Mouse (Mus musculus) intestine, embryonic 16.5 days (tissue): Measurements from ENCODE around the gene Tex2. TPM values are rescaled to one million over a fixed set of nuclear protein-coding genes. Genes with fewer than 3 reads are reported as not detected.

ENCODE experiments used
- ATAC-seq: fragments of 200-750 bp; cut with Nextera tagmentation; 2 replicates; pipeline ENCODE4 v1.8.0; 2017; ENCODE audit warnings: moderate TSS enrichment, moderate library complexity
- H3K27ac ChIP-seq: fragments of 300-500 bp; sonication (generic); 2 replicates; pipeline ENCODE4 v1.5.1; 2014; ENCODE audit warnings: mild to moderate bottlenecking, low read length
- H3K27me3 ChIP-seq: fragments of 300-500 bp; sonication (generic); replicated peaks from 2 replicates; pipeline ENCODE4 v1.6.1; 2014; ENCODE audit warnings: low read length, control low read depth, mixed read lengths; ENCODE audit not compliant: control insufficient read depth, insufficient read depth
- H3K36me3 ChIP-seq: fragments of 300-500 bp; sonication (generic); 2 replicates; pipeline ENCODE4 v1.6.1; 2014; ENCODE audit warnings: low read length, control low read depth; ENCODE audit not compliant: control insufficient read depth, insufficient read depth
- H3K4me1 ChIP-seq: fragments of 300-500 bp; sonication (generic); 2 replicates; pipeline ENCODE4 v1.6.1; 2014; ENCODE audit warnings: low read length, control low read depth, mixed read lengths; ENCODE audit not compliant: control insufficient read depth, insufficient read depth
- H3K4me2 ChIP-seq: fragments of 300-500 bp; sonication (generic); 2 replicates; pipeline ENCODE4 v1.6.1; 2014; ENCODE audit warnings: low read depth, low read length, control low read depth
- H3K4me3 ChIP-seq: fragments of 300-500 bp; sonication (generic); 2 replicates; pipeline ENCODE4 v1.5.1; 2014; ENCODE audit warnings: mild to moderate bottlenecking, low read length
- H3K9ac ChIP-seq: fragments of 300-500 bp; sonication (generic); 2 replicates; pipeline ENCODE4 v1.6.1; 2014; ENCODE audit warnings: low read depth, low read length
- H3K9me3 ChIP-seq: fragments of 300-500 bp; sonication (generic); 2 replicates; pipeline ENCODE4 v1.6.1; 2016; ENCODE audit warnings: low read length, control low read depth; ENCODE audit not compliant: control insufficient read depth
- WGBS: fragments of 180-500 bp; shearing (Covaris S2); extraction: QIAGEN DNeasy Blood & Tissue Kit; methylation state at CpG from one replicate; pipeline ENCODE4 v1.1.7; 2014; 5-methylcytosine and 5-hydroxymethylcytosine counted together
- polyA plus RNA-seq: library from polyadenylated mRNA; unstranded; fragments of >200 nt; fragmentation: Nextera tagmentation; extraction: Ambion mirVana; gene quantifications from 2 replicates; pipeline ENCODE4 v1.2.1, GENCODE M21; 2015

Gene Tex2
- polyA plus RNA-seq, 1 experiment from 2014 or later: 11.7 TPM

DNA sequence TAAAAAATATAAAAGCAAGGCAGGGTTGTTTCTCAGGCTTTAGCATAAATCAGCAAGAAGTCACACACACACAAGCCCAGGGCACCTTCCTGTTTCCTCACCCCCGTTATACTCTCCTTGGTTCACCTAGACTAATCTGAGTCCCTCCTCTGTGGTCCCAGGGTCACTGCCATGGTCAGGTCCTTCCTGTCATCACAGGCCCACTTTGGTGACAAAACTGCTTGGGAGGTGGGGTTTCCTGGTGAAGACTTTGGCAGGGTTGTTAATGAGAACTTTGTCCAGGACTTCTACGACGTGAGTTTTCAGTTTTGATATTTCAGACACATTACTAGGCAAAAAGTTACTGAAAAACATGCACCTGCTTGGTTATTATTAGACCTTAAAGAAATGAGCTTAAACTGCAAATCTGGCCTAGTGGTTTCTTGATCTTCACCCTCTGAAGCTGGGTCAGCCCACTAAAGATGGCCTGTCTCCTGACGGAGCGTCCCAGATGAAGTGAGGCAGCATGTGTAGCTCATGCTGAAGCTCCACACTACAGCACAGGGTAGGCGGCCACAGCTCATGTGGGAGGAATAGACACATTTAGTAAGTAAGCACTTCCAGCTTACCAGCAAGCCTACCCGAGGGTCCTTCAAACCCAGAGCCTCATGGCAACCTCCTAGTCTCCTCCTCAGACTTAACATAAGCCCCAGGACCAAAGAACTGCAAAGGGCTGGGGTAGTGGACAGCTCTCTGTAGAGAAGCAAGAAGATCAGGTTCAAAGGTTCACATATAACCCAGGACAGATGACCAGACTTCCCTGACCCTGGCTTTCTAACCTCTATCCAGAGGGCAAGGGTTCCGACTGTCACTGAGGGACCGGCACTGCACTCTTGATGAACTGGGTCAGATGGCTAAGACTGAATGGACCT, 133.3 kb downstream of the Tex2 start:
- Histone ChIP-seq H3K4me2 (no peak overlapping the region), H3K9me3 (no peaks in the 10 kb centered on the region)
- no peak for ATAC-seq

DNA sequence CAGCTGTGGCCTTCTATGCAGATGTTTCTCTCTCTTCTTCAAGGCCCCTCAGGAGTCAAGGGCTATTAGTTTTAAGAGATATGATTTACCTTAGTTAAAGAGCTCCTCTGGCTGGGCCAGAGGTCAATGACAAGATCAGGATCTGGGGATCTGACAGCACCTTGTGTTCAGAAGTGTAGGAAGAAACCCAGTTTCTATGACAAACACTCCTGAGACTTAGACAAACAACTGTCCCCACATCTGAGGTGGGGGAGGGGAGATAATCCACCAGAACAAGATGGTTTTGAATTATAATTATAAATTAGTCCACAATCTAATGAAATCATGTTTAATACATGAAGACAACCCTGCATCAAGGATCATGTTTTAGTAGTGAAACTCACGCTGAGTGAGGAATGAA, 134.5 kb downstream of the Tex2 start:
- H3K4me1 ChIP-seq: 0 out of 2 replicates have a peak, but pooled peaks cover 3% of the 10 kb centered on the region
- ATAC-seq: no peak
- H3K4me3 ChIP-seq: no peak overlapping the region
- no peaks in the 10 kb centered on the region for H3K9me3 ChIP-seq
- no peak overlapping the region for H3K4me2 ChIP-seq
- no peaks in the 10 kb centered on the region for H3K36me3 ChIP-seq
- H3K27me3 ChIP-seq: no peaks in the 10 kb centered on the region
- H3K9ac ChIP-seq: no peak overlapping the region
- 54% methylated on average over 1 of the region's 1 CpGs for WGBS
- H3K27ac ChIP-seq: no peak overlapping the region

More for the DNA sequence above, 133.3 kb downstream of the Tex2 start:
- Histone ChIP-seq H3K27ac (no peak overlapping the region), H3K4me3 (no peak overlapping the region), H3K9ac (no peak overlapping the region), H3K27me3 (no peaks in the 10 kb centered on the region), H3K4me1 (0 out of 2 replicates have a peak, but pooled peaks cover 3% of the 10 kb centered on the region), H3K36me3 (no peaks in the 10 kb centered on the region)
- WGBS: 77% methylated on average over 9 of the region's 9 CpGs

DNA sequence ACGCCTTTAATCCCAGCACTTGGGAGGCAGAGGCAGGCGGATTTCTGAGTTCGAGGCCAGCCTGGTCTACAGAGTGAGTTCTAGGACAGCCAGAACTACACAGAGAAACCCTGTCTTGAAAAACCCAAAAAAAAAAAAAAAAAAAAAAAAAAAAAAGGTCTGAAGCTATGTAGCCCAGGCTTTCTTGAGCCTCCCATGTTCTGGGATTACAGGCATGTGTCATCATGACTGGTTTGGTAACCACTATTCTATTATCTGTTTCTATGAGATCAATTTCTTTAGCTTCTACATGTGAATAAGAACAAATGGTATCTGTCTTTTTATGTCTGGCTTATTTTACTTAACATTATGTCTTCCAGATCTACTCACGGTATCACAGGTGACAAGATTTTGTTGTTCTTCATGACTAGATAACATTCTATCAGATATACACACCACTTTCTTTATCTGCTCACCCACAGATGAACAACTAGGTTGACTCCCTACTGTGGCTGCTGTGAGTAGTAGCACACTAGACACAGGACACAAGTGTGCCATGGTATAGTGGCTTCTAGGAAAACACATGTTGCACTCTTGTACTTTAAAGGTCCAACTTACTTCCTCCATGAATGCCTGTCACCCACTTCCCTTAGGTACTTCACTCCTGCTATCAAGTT, 135.6 kb downstream of the Tex2 start:
- no peak for ATAC-seq
- no peaks in the 10 kb centered on the region for H3K36me3 ChIP-seq
- H3K4me1 ChIP-seq: 0 out of 2 replicates have a peak, but pooled peaks cover 3% of the 10 kb centered on the region
- H3K4me3 ChIP-seq: no peak overlapping the region
- H3K27me3 ChIP-seq: no peaks in the 10 kb centered on the region
- no peak overlapping the region for H3K27ac ChIP-seq
- no peaks in the 10 kb centered on the region for H3K9me3 ChIP-seq
- H3K9ac ChIP-seq: no peak overlapping the region
- 98% methylated on average over 3 of the region's 4 CpGs for WGBS
- H3K4me2 ChIP-seq: no peak overlapping the region

DNA sequence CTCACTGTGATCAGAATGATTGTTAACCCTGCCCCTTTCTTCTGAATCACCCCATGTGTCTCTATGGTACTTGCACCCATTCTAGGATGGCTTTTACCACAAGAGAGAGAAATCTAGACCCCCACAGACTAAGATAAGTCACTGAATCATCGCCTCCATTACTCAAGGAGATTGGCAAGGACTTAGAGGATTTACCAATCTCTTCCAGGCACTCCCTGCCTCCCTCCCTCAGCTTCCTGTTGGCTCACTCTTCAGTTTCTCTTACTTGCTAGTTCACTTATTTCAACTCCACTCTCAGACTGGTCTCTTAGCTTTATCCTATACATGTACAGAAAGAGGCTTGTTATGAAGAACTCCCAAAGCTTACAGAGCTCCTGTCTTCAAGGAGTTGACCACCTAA, 137.9 kb downstream of the Tex2 start:
- Histone ChIP-seq H3K9ac (no peak overlapping the region), H3K36me3 (no peaks in the 10 kb centered on the region), H3K4me1 (no peaks in the 10 kb centered on the region), H3K4me3 (no peak overlapping the region), H3K27ac (no peak overlapping the region), H3K4me2 (no peak overlapping the region), H3K9me3 (no peaks in the 10 kb centered on the region), H3K27me3 (no peaks in the 10 kb centered on the region)
- 82% methylated on average over 1 of the region's 1 CpGs for WGBS
- no peak for ATAC-seq

DNA sequence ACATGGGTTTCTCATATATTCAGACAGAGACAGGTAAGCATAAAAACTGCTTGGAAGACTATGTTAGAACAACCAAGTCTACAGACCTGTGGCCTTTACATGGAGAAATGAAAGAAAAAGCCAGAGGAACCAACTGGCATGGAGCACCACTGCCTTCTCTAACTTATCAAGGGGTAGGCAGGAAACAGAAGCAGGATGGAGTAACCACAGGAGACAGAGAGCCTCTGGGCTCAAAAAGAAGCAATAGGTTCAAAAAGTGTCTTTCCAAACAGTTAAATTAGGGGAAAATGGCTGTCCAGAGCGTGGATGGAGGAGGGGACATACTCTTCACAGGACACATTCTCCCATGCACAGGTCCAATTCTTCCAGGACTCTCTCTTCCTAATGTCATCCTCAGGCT, 141.6 kb downstream of the Tex2 start:
- H3K4me3 ChIP-seq: no peak overlapping the region
- no peak overlapping the region for H3K27ac ChIP-seq
- no peak overlapping the region for H3K4me2 ChIP-seq
- no peak for ATAC-seq
- WGBS: 97% methylated on average over 1 of the region's 1 CpGs
- H3K9ac ChIP-seq: no peak overlapping the region
- H3K9me3 ChIP-seq: no peaks in the 10 kb centered on the region
- H3K27me3 ChIP-seq: no peaks in the 10 kb centered on the region
- no peaks in the 10 kb centered on the region for H3K36me3 ChIP-seq
- peaks cover 10% of the 10 kb centered on the region for H3K4me1 ChIP-seq

DNA sequence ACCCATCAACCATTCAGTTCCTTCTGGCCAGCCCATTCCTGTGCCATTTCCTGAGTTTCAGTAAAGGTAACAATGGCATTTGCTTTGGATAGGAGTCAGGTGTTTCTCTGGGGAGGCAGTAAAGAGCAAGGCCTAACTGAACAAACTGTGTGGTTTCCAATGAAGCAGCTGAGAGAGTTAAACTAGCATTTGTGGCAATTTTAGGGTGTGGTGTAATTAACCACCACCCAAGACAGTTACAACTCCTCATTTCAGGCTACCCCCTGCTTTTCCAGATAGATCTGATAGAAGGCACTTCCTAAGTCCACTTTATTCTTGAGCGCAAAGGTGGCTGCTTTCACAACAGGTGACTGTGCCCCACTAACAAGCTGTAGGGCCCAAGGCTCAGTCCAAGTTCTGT, 144.7 kb downstream of the Tex2 start:
- Histone ChIP-seq H3K9ac (no peak overlapping the region), H3K4me2 (no peak overlapping the region), H3K36me3 (no peaks in the 10 kb centered on the region), H3K4me1 (peaks cover 10% of the 10 kb centered on the region), H3K9me3 (no peaks in the 10 kb centered on the region), H3K4me3 (no peak overlapping the region), H3K27me3 (no peaks in the 10 kb centered on the region), H3K27ac (no peak overlapping the region)
- WGBS: 79% methylated on average over 1 of the region's 1 CpGs
- ATAC-seq: no peak

DNA sequence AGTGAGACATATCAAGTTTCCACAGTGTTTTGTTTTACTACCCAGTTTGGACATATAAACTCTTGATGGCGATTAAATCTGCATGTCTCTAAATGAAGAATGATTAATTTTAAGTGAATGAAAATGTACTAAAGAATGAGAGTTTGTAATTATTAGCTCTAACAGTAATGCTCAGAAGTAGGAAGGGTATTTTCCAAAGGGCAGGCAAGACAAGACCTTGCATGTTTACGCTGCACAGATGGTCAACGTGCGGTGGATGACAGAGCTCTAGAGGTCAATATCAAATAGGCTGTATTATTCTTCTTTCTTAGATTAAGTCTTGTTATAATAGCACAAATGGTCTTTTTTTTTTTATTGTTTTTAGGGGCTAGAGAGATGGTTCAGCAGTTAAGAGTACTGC, 147.3 kb downstream of the Tex2 start:
- Histone ChIP-seq H3K36me3 (no peaks in the 10 kb centered on the region), H3K27me3 (no peaks in the 10 kb centered on the region), H3K9ac (no peak overlapping the region), H3K4me3 (no peak overlapping the region), H3K4me2 (no peak overlapping the region), H3K4me1 (peaks cover 13% of the 10 kb centered on the region), H3K9me3 (no peaks in the 10 kb centered on the region), H3K27ac (no peak overlapping the region)
- no peak for ATAC-seq
- 81% methylated on average over 4 of the region's 4 CpGs for WGBS

DNA sequence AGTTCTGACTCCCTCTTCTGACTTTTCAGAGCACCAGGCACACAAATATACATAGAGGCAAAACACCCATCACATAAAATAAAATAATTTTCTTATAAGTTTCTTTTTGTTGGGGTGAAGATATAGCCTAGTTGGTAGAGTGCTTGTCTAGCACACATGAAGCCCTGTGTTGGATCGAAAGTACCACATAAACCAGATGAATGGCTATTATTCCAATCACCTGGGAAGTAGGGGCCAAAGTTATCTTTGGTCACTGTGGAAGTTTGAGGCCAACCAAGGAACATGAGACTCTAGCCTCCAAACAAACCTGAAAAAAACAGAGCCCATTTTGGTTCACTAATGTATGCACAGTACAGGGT, 147.7 kb downstream of the Tex2 start:
- no peak overlapping the region for H3K4me2 ChIP-seq
- H3K36me3 ChIP-seq: no peaks in the 10 kb centered on the region
- ATAC-seq: no peak
- H3K9ac ChIP-seq: no peak overlapping the region
- peaks cover 13% of the 10 kb centered on the region for H3K4me1 ChIP-seq
- H3K4me3 ChIP-seq: no peak overlapping the region
- WGBS: 97% methylated on average over 1 of the region's 1 CpGs
- H3K27me3 ChIP-seq: no peaks in the 10 kb centered on the region
- H3K9me3 ChIP-seq: no peaks in the 10 kb centered on the region
- H3K27ac ChIP-seq: no peak overlapping the region

DNA sequence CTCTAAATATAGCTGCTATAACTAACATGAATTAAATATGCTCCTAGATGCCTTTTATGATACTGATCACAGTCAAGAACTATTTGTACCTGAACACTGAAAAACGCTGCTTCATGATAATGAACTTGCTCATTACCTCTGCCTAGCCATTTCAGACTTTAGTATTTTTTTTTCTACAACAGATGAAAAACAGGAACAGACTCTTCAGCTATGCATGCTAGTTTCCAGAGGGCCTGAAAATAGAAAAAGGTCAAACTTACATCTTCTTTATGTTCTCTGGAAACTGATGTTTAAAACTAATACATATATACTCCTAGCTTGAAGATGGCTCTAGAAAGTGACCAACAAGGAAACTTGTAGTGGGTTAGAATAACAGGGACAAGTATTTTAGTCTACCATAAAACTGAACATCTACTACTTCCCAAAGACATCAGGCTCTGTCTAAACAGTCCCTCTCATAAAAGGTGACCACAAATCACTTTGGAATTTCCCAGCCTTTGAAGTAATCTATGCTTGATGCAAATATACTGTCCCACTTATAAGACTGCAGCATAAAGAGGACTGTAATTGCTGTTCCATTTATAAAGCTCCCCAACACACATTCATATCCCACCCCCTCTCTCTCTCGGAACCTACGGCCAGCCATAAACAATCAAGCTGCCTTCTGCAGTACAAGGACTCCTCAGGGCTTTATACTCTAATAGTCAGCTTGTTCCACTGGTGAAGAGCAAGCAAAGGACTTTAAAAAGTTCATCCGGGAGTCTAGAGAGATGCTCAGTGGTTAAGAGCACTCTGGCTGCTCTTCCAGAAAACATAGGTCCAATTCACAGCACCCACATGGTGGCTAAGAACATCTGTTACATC, 148.3 kb downstream of the Tex2 start:
- Histone ChIP-seq H3K27me3 (no peaks in the 10 kb centered on the region), H3K4me3 (no peak overlapping the region), H3K36me3 (no peaks in the 10 kb centered on the region), H3K9me3 (no peaks in the 10 kb centered on the region), H3K27ac (no peak overlapping the region), H3K9ac (no peak overlapping the region), H3K4me1 (peaks cover 13% of the 10 kb centered on the region), H3K4me2 (no peak overlapping the region)
- ATAC-seq: no peak
- WGBS: 56% methylated on average over 4 of the region's 4 CpGs
